Mouse (Mus musculus) bone marrow macrophage, adult 2 months (primary cell): ENCODE data around the gene Gcn1l1.

Experiments
- CTCF ChIP-seq: IDR thresholded peaks from 2 replicates; pipeline ENCODE4 v1.5.1; 2012; ENCODE audit warnings: low read depth, mild to moderate bottlenecking, low read length, moderate library complexity
- POLR2A ChIP-seq: IDR thresholded peaks from 2 replicates; pipeline ENCODE4 v1.6.1; 2012; ENCODE audit warnings: mild to moderate bottlenecking, low read depth, low read length, borderline replicate concordance

- TF ChIP-seq CTCF (no peak), POLR2A (no peak)
Measured at GRCm38 (mm10) chr5:115629672-115630071, 64.6 kb downstream of the Gcn1l1 start.
